Mouse (Mus musculus) ES-Bruce4 (cell line): ENCODE results near the gene Hist1h2ai.

Source experiments
- CTCF ChIP-seq: IDR thresholded peaks from one replicate; pipeline ENCODE4 v1.8.1; 2011; ENCODE audit warnings: low read depth, low read length
- POLR2A ChIP-seq: IDR thresholded peaks from one replicate; pipeline ENCODE4 v1.8.1; 2011; ENCODE audit warnings: low read length; ENCODE audit not compliant: insufficient read depth

GRCm38 (mm10) chr13:21677305-21677704 lies 38.9 kb upstream of the Hist1h2ai start, which contains the start of gene Olfr1360:
- TF ChIP-seq POLR2A (no peak), CTCF (no peak)
